Mouse (Mus musculus) stomach, embryonic 16.5 days (tissue): ENCODE results near the gene Aebp1. TPM values are rescaled to one million over a fixed set of nuclear protein-coding genes. Genes with fewer than 3 reads are reported as not detected.
A peak's percentile ranks its signal among the peaks of the same experiment; 100 is the strongest.

ENCODE experiments used
- ATAC-seq: fragments of 200-750 bp; cut with Nextera tagmentation; 2 replicates; pipeline ENCODE4 v1.8.0; 2017; ENCODE audit warnings: moderate number of reproducible peaks, moderate TSS enrichment; ENCODE audit not compliant: insufficient read depth, low FRiP score
- H3K27ac ChIP-seq: fragments of 300-500 bp; sonication (generic); 2 replicates; pipeline ENCODE4 v1.5.1; 2014; ENCODE audit warnings: low read length
- H3K27me3 ChIP-seq: fragments of 300-500 bp; sonication (generic); 2 replicates; pipeline ENCODE4 v1.6.1; 2014; ENCODE audit warnings: low read length, control low read depth, mixed read lengths; ENCODE audit not compliant: control insufficient read depth, insufficient read depth
- H3K36me3 ChIP-seq: fragments of 300-500 bp; sonication (generic); 2 replicates; pipeline ENCODE4 v1.6.1; 2014; ENCODE audit warnings: low read length; ENCODE audit not compliant: control insufficient read depth, insufficient read depth
- H3K4me1 ChIP-seq: fragments of 300-500 bp; sonication (generic); 2 replicates; pipeline ENCODE4 v1.6.1; 2014; ENCODE audit warnings: low read length, control low read depth, mixed read lengths; ENCODE audit not compliant: control insufficient read depth, insufficient read depth
- H3K4me2 ChIP-seq: fragments of 300-500 bp; sonication (generic); 2 replicates; pipeline ENCODE4 v1.6.1; 2014; ENCODE audit warnings: low read depth, low read length, mixed read lengths
- H3K4me3 ChIP-seq: fragments of 300-500 bp; sonication (generic); replicated peaks from 2 replicates; pipeline ENCODE4 v1.5.1; 2014; ENCODE audit warnings: mild to moderate bottlenecking, low read length
- H3K9ac ChIP-seq: fragments of 300-500 bp; sonication (generic); 2 replicates; pipeline ENCODE4 v1.6.1; 2014; ENCODE audit warnings: low read length
- H3K9me3 ChIP-seq: fragments of 300-500 bp; sonication (generic); replicated peaks from 2 replicates; pipeline ENCODE4 v1.6.1; 2016; ENCODE audit warnings: low read length, control low read depth; ENCODE audit not compliant: control insufficient read depth
- WGBS: fragments of 180-500 bp; shearing (Covaris S2); extraction: QIAGEN DNeasy Blood & Tissue Kit; methylation state at CpG from one replicate; pipeline ENCODE4 v1.1.7; 2014; 5-methylcytosine and 5-hydroxymethylcytosine counted together
- polyA plus RNA-seq: library from polyadenylated mRNA; unstranded; fragments of >200 nt; fragmentation: Nextera tagmentation; extraction: Ambion mirVana; gene quantifications from 2 replicates; pipeline ENCODE4 v1.2.1, GENCODE M21; 2015

Gene Aebp1
- polyA plus RNA-seq, 1 experiment from 2014 or later: 50.6 TPM

DNA sequence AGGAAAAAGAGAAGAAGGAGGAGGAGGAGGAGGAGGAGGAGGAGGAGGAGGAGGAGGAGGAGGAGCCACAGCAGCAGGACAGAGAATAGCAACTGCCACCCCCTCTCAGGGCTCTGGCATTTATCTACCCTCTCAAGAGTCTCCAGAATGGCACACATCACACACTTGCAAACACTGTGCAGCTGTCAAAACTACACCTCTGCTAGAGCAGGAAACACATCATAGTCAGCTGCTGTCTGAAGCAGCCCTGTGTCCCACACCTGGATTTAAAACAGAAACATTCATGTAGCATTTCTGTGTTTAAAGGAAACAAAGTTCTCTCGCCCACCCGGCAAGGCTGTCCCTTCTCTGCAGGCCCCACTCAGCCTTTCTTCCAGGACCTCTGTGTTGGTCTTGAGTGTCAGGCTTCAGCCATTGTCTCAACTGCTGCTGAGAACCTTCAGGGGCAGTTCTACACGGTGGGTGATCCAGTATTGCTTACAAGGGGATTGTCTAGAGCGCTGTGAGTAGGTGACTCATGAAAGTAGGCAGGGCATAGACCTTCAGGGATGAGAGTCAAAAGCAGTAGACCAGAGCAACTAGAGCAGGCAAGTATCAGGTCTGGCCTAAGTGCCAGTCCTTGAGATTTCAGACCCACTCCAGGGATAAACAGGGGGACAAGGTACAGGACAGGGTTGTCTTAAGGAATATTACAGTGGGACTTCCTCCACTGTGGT lies 10.6 kb upstream of the Aebp1 start:
- no peaks in the 10 kb centered on the region for H3K9me3 ChIP-seq
- H3K27me3 ChIP-seq: no peaks in the 10 kb centered on the region
- H3K4me3 ChIP-seq: no peak overlapping the region
- ATAC-seq: no peak
- 0 out of 2 replicates have a peak, but pooled peaks cover 6% of the 10 kb centered on the region for H3K4me1 ChIP-seq
- no peak overlapping the region for H3K27ac ChIP-seq
- WGBS: 42% methylated on average over 4 of the region's 4 CpGs
- no peak overlapping the region for H3K9ac ChIP-seq
- no peak overlapping the region for H3K4me2 ChIP-seq
- no peaks in the 10 kb centered on the region for H3K36me3 ChIP-seq

DNA sequence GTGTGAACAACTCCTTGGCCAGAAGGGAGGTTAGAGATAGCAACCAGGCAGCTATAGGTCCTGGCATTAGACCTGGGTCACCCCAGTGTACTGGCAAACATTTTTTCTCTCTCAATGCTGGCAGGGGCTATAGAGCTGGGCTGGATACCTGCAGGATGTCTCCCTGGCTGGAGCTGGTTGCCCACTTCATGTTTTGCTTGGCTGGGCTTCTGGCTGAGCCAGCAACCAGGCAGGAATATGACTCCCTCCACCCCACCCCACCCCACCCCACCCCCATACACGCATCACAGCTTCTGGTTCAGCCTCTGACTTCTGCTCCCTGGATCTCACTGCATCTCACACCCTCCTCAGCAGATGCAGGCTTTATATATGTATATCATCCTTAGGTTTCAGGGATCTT lies 9.4 kb upstream of the Aebp1 start:
- Histone ChIP-seq H3K4me3 (no peak overlapping the region), H3K9ac (no peak overlapping the region), H3K27ac (no peak overlapping the region), H3K4me1 (0 out of 2 replicates have a peak, but pooled peaks cover 6% of the 10 kb centered on the region), H3K9me3 (no peaks in the 10 kb centered on the region), H3K36me3 (no peaks in the 10 kb centered on the region), H3K4me2 (no peak overlapping the region), H3K27me3 (no peaks in the 10 kb centered on the region)
- no peak for ATAC-seq
- 50% methylated on average over 1 of the region's 1 CpGs for WGBS

DNA sequence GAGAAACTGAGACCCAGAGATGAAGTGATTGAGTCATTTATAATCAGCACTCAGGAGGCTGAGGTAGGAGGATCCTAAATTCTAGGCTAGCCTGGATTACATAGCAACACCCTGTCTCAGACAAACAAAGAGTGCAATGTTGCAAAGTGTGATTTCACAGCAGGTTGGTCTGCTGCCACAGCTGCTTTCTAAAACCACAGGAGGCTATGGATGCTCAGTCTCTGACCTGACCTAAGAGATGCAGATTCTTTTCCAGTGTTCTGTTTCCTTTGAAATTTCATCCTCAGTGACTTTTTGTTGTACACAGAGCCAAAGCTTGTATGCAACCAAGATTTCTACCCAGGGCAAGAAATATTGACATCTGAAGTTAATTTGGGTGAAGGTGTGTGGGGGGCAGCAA lies 6.3 kb upstream of the Aebp1 start:
- H3K9ac ChIP-seq: peak overlapping the region; percentile 36; the same call in 1 of the 2 replicates
- no peak overlapping the region for H3K27ac ChIP-seq

DNA sequence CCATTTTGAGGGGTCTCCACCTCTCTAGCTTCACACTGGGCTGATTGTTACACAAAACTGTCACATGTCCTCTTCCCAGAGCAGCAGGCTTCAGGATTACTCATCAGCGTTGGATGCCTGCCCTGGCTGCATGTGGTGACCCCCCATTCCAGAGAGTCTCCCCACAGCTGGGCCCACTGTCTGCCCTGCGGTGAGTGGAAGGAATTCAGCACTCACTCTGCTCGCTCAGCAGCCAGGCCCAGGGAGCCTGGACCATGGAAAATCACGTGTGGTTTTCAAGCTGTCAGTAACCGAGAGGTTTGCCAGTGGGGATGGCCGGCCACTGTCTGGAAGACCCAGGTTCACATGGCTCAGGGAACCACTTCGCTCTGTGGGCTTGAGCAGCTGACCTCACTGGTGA lies 5.8 kb upstream of the Aebp1 start:
- ATAC-seq: peak; percentile 41; the same call in 1 of the 2 replicates

More for the DNA sequence above, 6.3 kb upstream of the Aebp1 start:
- Histone ChIP-seq H3K27me3 (no peaks in the 10 kb centered on the region), H3K4me3 (no peak overlapping the region), H3K4me1 (0 out of 2 replicates have a peak, but pooled peaks cover 6% of the 10 kb centered on the region), H3K4me2 (no peak overlapping the region), H3K9me3 (no peaks in the 10 kb centered on the region), H3K36me3 (no peaks in the 10 kb centered on the region)
- ATAC-seq: no peak

DNA sequence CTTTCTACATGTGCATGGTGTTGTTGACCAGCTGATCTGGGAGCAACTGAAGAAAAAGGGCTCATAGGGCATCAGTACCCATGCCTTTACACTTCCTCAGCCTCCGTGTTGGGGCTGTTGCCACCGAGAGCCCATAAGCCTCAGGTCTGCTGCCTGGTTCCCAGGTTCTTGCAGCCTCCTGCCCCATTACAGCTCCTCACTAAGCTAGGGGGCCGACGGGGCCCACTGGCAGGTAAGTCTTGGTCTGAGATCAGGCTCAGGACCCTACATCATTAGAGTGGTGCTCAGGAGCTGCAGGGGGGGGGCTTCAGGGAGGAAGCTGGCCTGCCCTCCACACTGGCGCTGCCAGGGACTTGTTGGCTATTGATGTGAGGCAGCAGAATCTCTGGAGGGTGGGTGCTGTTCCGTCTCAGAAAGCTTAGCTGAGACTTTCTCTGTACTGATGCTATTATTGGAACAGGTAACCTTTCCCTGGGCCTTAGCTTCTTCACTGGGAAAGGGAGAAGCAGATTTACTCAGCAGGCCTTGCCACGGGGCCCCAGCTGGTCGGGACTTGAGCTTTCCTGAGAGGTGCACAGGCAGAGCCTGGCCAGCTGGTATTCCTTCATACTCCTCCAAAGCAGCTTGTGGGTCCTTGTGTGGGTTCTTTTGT lies 5.1 kb upstream of the Aebp1 start:
- no peak for ATAC-seq
- no peaks in the 10 kb centered on the region for H3K9me3 ChIP-seq
- H3K4me1 ChIP-seq: peaks cover 9% of the 10 kb centered on the region
- no peak overlapping the region for H3K9ac ChIP-seq
- H3K4me3 ChIP-seq: no peak overlapping the region
- no peaks in the 10 kb centered on the region for H3K36me3 ChIP-seq
- H3K27me3 ChIP-seq: 0 out of 2 replicates have a peak, but pooled peaks cover 3% of the 10 kb centered on the region
- WGBS: 72% methylated on average over 8 of the region's 8 CpGs
- no peak overlapping the region for H3K27ac ChIP-seq
- no peak overlapping the region for H3K4me2 ChIP-seq

More for the DNA sequence above, 5.8 kb upstream of the Aebp1 start:
- H3K4me1 ChIP-seq: peaks cover 6% of the 10 kb centered on the region; the same call in 1 of the 2 replicates
- H3K27me3 ChIP-seq: 0 out of 2 replicates have a peak, but pooled peaks cover under 1% of the 10 kb centered on the region
- H3K27ac ChIP-seq: no peak overlapping the region
- H3K9ac ChIP-seq: peak overlapping the region; percentile 36; the same call in 1 of the 2 replicates
- 36% methylated on average over 7 of the region's 7 CpGs for WGBS
- no peaks in the 10 kb centered on the region for H3K36me3 ChIP-seq
- no peaks in the 10 kb centered on the region for H3K9me3 ChIP-seq
- H3K4me2 ChIP-seq: no peak overlapping the region
- no peak overlapping the region for H3K4me3 ChIP-seq

DNA sequence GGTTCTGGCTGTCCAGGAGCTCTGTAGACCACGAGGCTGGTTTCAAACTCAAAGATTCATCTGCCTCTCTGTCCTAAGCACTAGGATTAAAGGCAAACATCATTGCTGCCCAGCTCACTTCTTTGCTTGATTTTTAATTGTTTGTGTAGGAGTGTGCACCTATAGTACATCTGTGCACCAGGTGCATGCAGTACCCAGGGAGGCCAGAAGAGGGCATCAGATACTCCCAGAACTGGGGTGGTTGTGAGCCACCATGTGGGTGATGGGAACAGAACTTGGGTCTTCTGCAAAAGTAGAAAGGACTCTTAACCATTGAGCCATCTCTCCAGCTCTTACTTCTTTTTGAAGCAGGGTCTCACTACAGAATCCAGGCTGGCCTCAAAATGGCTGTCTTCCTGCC lies 3.0 kb upstream of the Aebp1 start:
- 77% methylated on average over 1 of the region's 1 CpGs for WGBS
- H3K4me3 ChIP-seq: no peak overlapping the region
- no peak overlapping the region for H3K27ac ChIP-seq
- H3K9ac ChIP-seq: no peak overlapping the region
- 0 out of 2 replicates have a peak, but pooled peaks cover 3% of the 10 kb centered on the region for H3K27me3 ChIP-seq
- ATAC-seq: no peak
- H3K36me3 ChIP-seq: no peaks in the 10 kb centered on the region
- no peaks in the 10 kb centered on the region for H3K9me3 ChIP-seq
- H3K4me2 ChIP-seq: no peak overlapping the region
- H3K4me1 ChIP-seq: peaks cover 9% of the 10 kb centered on the region

DNA sequence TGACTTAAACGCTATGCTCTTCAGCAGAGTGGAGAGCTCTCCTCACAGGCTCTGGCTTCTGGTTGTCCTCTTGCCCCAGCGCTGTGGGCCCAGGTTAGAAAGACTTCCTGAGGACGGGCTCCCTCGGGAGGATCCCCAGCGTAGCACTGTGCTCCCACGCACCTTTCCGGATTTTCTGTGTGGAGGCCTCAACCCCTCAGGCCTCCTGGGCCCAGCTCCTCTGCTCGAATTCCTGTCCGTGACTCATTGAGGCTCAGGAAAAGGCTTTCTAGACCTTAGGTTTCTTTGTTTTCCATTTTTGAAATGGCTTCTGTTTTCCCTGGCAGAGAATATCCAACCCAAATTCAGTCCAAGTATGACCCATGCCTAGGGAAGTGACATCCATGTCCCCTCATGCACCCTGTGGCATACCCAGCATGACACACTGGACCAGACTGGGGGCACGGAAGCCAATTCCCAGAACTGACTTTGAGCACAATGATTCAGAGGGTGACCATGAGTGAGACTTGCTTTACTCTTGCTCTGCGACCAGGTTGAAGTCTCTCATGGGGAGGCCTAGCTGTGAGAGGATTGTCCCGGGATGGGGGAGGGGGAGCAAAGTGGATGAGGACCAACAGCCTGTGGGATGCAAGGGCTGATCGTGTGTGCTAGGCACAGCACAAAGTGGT lies 1.7 kb upstream of the Aebp1 start:
- Histone ChIP-seq H3K4me1 (peaks cover 9% of the 10 kb centered on the region), H3K9ac (no peak overlapping the region), H3K4me2 (no peak overlapping the region), H3K36me3 (no peaks in the 10 kb centered on the region), H3K4me3 (no peak overlapping the region), H3K27ac (no peak overlapping the region), H3K27me3 (0 out of 2 replicates have a peak, but pooled peaks cover 3% of the 10 kb centered on the region), H3K9me3 (no peaks in the 10 kb centered on the region)
- WGBS: 88% methylated on average over 13 of the region's 13 CpGs
- no peak for ATAC-seq

DNA sequence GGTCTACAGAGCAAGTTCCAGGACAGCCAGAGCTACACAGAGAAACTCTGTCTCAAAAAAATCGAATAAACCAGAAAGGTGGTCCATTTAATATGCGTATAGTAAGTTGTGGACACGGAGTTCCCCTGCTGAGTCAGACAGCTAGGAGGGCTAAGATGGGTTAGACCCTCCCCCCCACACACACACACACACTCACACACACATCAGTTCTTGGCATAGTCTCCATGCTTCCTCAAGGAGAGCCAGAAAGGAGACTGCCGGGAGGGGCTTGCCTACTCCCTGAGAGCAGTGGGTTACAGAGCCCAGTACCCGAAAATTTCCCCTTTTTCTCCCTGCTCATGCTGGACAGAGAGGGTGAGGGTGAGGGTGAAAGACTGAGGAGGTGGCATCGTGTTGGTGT lies 1.1 kb upstream of the Aebp1 start:
- Histone ChIP-seq H3K9me3 (no peaks in the 10 kb centered on the region), H3K4me1 (peaks cover 8% of the 10 kb centered on the region), H3K9ac (no peak overlapping the region), H3K36me3 (no peaks in the 10 kb centered on the region), H3K27me3 (0 out of 2 replicates have a peak, but pooled peaks cover 3% of the 10 kb centered on the region), H3K4me3 (no peak overlapping the region), H3K27ac (no peak overlapping the region), H3K4me2 (no peak overlapping the region)
- 49% methylated on average over 6 of the region's 6 CpGs for WGBS
- no peak for ATAC-seq
